Mouse (Mus musculus) CH12.LX (cell line): ENCODE data around the gene Ctdspl2.

Experiments
- CHD2 ChIP-seq: IDR thresholded peaks from 2 replicates; pipeline ENCODE4 v1.6.1; 2011; ENCODE audit warnings: low read length, improper control_type of control experiment
- CTCF ChIP-seq, 2 experiments: IDR thresholded peaks in 1 of 2; conservative IDR thresholded peaks in 1 of 2; 2 replicates each; pipeline ENCODE4 v1.5.1; 2011 to 2012; ENCODE audit warnings: low read depth in 2 of 2, low read length in 2 of 2, improper control_type of control experiment in 1 of 2, inconsistent platforms in 1 of 2, mild to moderate bottlenecking in 1 of 2, moderate library complexity in 1 of 2
- EP300 ChIP-seq: IDR thresholded peaks from 2 replicates; pipeline ENCODE4 v1.6.1; 2011; ENCODE audit warnings: low read length, improper control_type of control experiment
- ETS1 ChIP-seq: conservative IDR thresholded peaks from 2 replicates; pipeline ENCODE4 v1.6.1; 2012; ENCODE audit warnings: low read depth, mild to moderate bottlenecking, inconsistent platforms, low read length, improper control_type of control experiment, moderate library complexity
- GABPA ChIP-seq: IDR thresholded peaks from 2 replicates; pipeline ENCODE4 v1.6.1; 2012; ENCODE audit warnings: low read depth, low read length, improper control_type of control experiment, inconsistent platforms; ENCODE audit not compliant: insufficient replicate concordance
- KAT2A ChIP-seq: IDR thresholded peaks from 2 replicates; pipeline ENCODE4 v1.6.1; 2012; ENCODE audit warnings: low read length, improper control_type of control experiment, inconsistent platforms; ENCODE audit not compliant: insufficient replicate concordance
- MAX ChIP-seq: IDR thresholded peaks from 2 replicates; pipeline ENCODE4 v1.6.1; 2011; ENCODE audit warnings: low read length, improper control_type of control experiment
- MXI1 ChIP-seq: IDR thresholded peaks from 2 replicates; pipeline ENCODE4 v1.6.1; 2011; ENCODE audit warnings: mild to moderate bottlenecking, low read depth, low read length, improper control_type of control experiment
- MYC ChIP-seq: IDR thresholded peaks from 2 replicates; pipeline ENCODE4 v1.6.1; 2011; ENCODE audit warnings: low read depth, mild to moderate bottlenecking, improper control_type of control experiment, low read length
- NRF1 ChIP-seq: IDR thresholded peaks from 2 replicates; pipeline ENCODE4 v1.6.1; 2014; ENCODE audit warnings: low read depth, mild to moderate bottlenecking, inconsistent platforms, low read length, improper control_type of control experiment, moderate library complexity
- POLR2A ChIP-seq: IDR thresholded peaks from 2 replicates; pipeline ENCODE4 v1.6.1; 2011; ENCODE audit warnings: low read depth, mild to moderate bottlenecking, improper control_type of control experiment, low read length
- ZMIZ1 ChIP-seq: IDR thresholded peaks from 2 replicates; pipeline ENCODE4 v1.6.1; 2012; ENCODE audit warnings: low read depth, mild to moderate bottlenecking, inconsistent platforms, low read length, improper control_type of control experiment

DNA sequence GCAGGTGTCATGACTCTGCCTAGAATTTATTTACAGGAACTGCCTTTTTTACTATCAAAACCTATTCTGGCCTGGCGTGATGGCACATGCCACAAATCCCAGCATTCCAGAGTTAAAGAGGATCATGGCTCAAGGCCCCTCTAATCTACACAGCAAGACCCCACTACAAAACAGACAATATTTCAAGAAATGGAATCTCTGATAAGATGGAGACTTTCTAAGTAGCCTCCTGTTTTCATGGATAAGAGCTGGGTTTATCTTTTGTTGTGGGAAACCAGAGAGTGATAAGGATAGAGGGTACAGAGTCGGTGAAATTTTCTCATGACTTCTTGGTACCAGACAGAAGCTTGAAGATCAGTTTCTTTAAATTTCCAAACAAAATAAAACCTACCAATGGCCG, 80.3 kb downstream of the Ctdspl2 start:
- no peak for TF ChIP-seq MXI1
- TF ChIP-seq ZMIZ1 = no peak
- no peak for TF ChIP-seq CTCF (conservative IDR thresholded peaks at IDR 0.05 in 1 of 2, IDR thresholded peaks at IDR 0.05 in 1 of 2; ENCODE audit: low read depth in 2 of 2, low read length in 2 of 2)
- no peak for TF ChIP-seq MYC
- no peak for TF ChIP-seq POLR2A
- no peak for TF ChIP-seq CHD2
- no peak for TF ChIP-seq MAX
- no peak for TF ChIP-seq NRF1
- TF ChIP-seq KAT2A = no peak
- TF ChIP-seq EP300 = no peak
- no peak for TF ChIP-seq GABPA
- TF ChIP-seq ETS1 = no peak
